Mouse (Mus musculus) embryo, embryonic 10.5 days (tissue): ENCODE measurements around the gene Cebpg.

Source experiments
- DNase-seq: peaks from one replicate; pipeline ENCODE4 v3.0.0-alpha.2; 2015; ENCODE audit warnings: low spot score

Gene Cebpg

GRCm38 (mm10) chr7:35054286-35054685, 2.1 kb downstream of the Cebpg start:
- no peak for DNase-seq

DNA sequence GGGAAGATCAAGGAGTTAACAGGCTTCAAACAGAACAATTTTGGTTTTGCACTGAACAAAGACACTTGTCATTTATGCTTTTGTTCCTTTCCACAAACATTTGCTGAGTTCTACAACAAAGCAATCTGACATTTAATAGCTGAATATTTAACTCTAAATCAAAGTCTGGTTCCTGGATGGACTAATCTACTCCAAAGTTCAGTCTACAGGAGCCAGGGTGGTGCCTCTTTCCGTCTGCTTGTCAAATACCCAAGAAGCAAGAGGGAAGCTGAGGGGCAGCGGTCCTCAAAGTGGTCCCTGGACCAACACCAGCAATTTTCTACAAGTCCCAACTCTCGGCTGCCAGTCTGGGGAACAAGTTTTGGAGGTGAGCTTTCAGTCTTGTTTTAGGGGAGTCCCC, 3.2 kb downstream of the Cebpg start:
- DNase-seq, result no peak

DNA sequence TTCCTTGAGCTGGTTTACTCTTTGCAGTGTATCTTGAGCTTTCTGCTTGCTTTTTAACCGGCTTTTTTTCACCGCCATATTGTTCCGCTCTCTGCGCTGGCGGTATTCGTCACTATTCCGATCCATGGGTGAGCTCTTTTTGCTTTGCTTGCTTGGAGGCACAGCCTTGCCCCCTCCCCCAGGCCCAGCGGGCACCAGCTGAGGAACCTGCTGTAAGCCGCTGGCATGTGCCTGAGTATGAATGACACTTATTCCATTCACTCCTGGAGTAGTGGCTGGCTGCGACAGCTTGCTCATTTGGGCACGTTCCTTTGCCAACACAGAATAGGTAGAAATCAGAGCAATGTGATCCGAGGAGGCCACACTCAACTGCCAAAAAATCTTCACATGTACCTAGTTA, 5.8 kb downstream of the Cebpg start:
- DNase-seq, result no peak

GRCm38 (mm10) chr7:35046091-35046490, 10.3 kb downstream of the Cebpg start:
- no peak for DNase-seq

DNA sequence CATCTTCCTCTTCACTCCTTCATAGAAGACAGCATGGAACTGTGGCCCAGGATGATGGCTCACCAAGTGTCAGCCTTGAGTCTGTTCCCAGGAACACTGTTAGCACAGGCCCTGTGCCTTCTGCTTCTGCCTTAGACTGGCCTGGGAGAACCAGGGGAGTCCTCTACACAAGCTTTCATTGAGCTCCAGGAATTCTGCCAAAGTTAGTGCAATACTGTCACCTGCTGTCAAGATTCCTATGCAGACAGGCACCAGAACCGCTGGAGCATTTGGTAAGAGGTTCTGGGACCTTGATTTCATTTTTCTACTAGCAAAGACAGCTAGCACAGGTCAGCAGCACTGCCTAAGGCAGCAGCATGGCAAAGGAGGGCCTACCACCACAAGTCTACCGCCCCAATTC, 11.7 kb downstream of the Cebpg start:
- no peak for DNase-seq

GRCm38 (mm10) chr7:35043266-35043817, 13.0 kb downstream of the Cebpg start:
- DNase-seq, result no peak

DNA sequence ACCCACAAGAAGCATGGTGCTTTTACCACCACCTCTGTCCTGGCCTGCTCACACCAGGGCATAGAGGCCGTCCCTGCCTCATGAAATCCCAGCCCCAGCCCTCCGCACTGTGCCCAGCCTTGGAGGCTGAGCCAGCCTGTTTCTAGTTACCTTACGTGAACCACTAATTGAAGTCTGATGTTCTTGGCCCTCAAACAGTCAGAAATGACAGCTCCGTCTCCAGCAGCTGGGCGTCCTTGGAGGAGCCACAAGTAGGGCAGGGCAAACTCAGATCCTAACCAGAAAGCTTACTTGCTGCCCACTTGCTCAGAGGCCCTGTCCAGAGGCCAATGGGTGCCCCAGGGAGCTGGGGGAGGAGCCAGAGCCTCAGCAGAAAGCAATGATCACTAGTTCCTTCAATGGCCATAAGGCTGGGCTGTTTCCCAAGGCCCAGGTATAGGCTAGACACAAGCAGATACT, 13.6 kb downstream of the Cebpg start:
- peak; percentile 53 for DNase-seq

- no peak for DNase-seq
Observed at GRCm38 (mm10) chr7:35042209-35042554, 14.2 kb downstream of the Cebpg start.

DNA sequence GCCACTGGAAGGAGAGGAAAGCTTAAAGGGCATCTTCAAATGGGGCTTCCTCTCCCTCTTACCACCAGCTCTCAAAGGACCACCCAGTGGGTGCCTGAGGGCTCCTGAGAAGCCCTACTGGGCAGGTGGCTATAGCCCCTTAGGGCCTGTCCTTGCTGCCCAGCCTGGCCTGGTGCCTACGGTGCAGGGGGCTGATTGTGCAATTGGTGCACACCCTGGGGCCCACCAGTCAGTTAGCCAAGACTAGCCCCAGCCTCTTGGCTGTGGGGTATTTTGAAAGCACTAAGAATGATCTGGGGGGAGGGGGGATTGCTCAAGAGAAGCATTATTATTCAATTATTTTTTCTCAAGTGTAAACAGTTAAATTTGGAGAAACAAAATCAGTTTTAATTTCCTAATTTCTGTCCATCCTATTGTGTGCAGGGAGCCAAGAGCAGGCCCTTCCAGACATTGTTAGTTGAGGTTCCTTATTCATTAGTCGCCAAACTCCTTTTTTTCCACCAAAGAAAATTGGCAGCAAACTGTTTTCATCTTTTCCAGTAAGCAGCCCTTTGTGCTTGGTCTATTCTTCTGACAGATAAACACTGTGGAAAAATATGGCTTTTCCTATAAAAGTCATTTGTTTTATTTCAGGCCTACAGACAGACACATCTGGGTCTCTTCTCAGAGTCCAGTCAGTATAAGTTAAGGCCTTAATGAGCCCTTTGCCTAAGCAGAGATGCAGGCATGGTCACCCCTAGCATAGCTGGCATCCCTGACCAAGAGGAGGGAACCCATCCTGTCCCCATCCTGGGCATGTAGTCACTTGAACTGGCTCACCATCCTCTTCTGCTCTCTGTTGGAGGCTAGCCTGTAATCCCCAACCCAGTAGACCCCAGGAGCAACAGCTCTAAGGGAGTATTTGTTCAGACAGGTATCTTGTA, 14.8 kb downstream of the Cebpg start:
- no peak for DNase-seq

- DNase-seq, result no peak
Observed at GRCm38 (mm10) chr7:35040176-35040972, 16.0 kb downstream of the Cebpg start.

DNA sequence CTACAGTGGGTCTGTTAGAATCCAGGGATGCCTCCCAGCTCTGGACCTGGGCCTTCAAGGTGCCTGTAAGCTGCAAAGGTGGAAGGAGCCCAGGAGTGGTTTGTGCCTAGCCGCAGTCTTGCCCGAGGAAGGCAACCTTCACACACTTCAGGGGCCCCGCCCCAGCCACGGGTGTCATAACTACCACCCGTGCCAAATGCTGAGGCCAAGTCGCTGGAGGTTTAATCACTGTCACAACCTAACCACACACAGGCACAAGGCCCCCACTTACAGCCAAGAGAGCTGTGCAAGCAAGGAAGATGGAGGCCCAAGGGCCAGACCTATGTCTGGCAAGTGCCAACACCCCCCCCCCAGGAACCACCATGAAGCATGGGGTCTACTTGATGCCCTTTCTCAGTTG, 19.0 kb downstream of the Cebpg start:
- DNase-seq, result no peak

- no peak for DNase-seq
Observed at GRCm38 (mm10) chr7:35036266-35036731, 20.1 kb downstream of the Cebpg start.

DNA sequence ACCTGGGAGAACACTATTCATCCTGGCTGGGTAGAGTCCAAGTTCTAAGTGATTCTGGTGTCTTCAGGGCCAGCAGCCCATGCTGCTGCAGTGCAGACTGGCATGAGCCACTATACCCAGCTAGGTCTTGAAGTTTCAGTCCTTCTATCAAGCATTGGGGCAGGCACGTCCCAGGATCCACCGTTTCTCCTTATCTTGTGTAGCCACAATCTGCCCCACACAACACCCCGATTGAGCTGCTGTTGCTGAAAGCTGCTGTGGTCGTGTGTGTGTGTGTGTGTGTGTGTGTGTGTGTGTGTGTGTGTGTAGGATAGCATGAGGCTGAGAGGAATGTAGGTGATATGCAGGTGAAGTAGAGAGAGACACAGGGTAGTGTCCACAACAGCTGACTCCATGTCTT, 20.8 kb downstream of the Cebpg start:
- no peak for DNase-seq

GRCm38 (mm10) chr7:35035141-35035553, 21.2 kb downstream of the Cebpg start:
- DNase-seq, result peak; percentile 6

DNA sequence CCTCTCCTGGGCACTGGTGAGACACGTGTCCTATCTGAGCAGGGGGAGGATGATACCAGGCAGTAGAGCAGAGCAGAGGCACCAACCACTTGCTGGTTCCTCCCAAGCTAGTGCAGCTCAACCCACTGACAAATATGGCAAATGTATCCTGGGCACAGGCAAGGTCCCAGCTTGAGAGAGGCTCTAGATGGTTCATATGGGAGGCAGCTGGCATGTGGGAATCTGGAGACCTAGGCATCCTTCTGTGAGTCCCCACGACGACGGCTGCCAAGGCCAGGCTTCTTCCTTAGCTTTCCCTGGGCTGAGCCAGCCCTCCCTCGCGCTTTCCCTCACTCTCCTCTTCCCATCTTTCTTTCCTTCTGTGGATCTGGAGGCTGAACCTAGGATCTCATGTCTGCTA, 25.8 kb downstream of the Cebpg start:
- DNase-seq, result no peak

DNA sequence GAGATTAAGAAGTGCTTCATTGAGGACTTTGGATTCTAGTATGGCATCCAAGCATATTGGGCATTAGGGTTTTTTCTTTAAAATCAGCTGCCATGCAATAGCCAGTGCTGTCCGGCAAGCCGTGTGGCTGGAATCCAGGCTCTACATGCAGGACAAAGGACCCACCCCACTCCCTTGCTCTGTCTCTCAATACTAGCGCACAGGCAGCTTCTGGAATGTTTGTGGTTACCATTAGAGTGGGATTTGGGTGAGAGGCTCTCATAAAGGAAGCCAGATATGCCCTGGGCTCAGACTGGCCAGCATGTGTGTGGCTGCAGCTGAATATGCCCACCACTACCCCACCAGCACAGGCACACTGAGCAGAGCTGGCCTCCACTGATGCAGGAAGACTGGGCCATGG, 26.7 kb downstream of the Cebpg start:
- DNase-seq, result no peak

DNA sequence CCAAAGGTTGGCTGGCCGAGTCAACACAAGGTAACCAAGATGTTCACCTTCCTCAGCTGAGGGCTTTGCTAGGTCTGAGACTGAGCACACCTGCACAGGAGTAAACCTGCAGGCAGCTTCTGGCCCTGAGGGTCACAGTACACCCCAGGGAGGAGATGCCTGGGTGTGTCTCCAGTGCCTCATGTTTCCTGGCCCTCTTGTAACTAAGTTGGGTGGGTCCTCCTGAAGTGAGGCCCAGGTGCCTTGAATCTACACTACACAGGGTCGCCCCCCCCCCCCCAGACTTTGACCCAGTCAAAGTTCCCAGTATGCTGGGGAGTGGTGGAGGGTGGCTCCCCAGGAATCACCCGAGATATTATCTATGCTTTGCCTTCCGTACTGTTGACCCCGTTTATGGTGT, 27.1 kb downstream of the Cebpg start:
- DNase-seq, result no peak

GRCm38 (mm10) chr7:35028559-35028958, 27.8 kb downstream of the Cebpg start:
- no peak for DNase-seq

GRCm38 (mm10) chr7:35027801-35028420, 28.5 kb downstream of the Cebpg start:
- DNase-seq, result no peak

DNA sequence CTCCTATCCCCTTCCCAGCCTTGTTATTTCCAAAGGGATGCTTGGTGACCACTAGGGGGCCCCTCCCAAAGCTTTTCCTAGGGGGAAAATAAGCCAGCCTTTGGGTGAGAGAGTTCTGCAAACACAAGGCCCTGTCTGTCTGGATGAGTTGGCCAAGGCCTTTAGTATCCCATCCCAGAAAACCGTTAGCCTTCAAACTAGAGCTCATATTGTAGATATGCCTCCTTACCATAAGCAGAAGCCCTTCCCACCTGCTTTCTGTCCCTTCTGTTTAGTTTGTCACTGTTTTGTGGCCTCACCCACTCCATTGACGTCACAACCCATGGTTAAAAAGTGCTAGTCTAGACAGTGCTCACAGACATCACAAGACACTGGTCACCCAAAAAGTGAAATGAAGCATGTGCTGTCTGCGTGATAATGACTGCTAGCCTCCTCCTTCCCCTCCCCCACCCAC, 29.5 kb downstream of the Cebpg start:
- peak; percentile 69 for DNase-seq

- no peak for DNase-seq
Observed at GRCm38 (mm10) chr7:35026276-35026630, 30.1 kb downstream of the Cebpg start.
